Mouse (Mus musculus) gastrocnemius, adult 2 months (tissue): ENCODE measurements around the gene Zfp54. TPM values are rescaled to one million over a fixed set of nuclear protein-coding genes. Genes with fewer than 3 reads are reported as not detected.
"Not testable (repeated sequence)": the region's sequence is repeated elsewhere in the genome, so short reads cannot be mapped to it uniquely, and the experiment has no call there.

Source experiments
- DNase-seq: peaks from one replicate; pipeline ENCODE4 v3.0.0; 2022
- H3K27ac ChIP-seq: fragments of 200-600 bp; 2 replicates; pipeline ENCODE4 v1.8.1; 2022; ENCODE audit warnings: mild to moderate bottlenecking
- H3K4me3 ChIP-seq: fragments of 200-600 bp; 2 replicates; pipeline ENCODE4 v1.8.1; 2022; ENCODE audit warnings: mild to moderate bottlenecking, moderate library complexity
- CTCF ChIP-seq: fragments of 200-600 bp; IDR thresholded peaks from 2 replicates; pipeline ENCODE4 v1.8.1; 2022; ENCODE audit warnings: antibody characterized with exemption, mild to moderate bottlenecking, moderate library complexity
- intact Hi-C: fragments of 180-260 bp; cut with DNase I; formaldehyde crosslinking; loops from one replicate; pipeline ENCODE4 v1.15.1; 2025
- long read RNA-seq, 2 experiments: library from polyadenylated mRNA; stranded (forward); transcript quantifications; one replicate each; pipeline ENCODE4 v2.0.0; 2021
- total RNA-seq, 2 experiments: library from RNA; stranded (reverse); gene quantifications; 2 replicates each; pipeline ENCODE4 v1.2.3; 2021

The Zfp54 gene
- total RNA-seq: under 1 TPM; 0.33 to 0.89 TPM
- long read RNA-seq, experiment 1, partial matches to known transcripts: 0 of 2 reads
- long read RNA-seq, experiment 1, other reads (novel, unspliced or antisense): 0 of 2 reads
- long read RNA-seq, experiment 2, partial matches to known transcripts: 0 of 3 reads
- long read RNA-seq, experiment 2, other reads (novel, unspliced or antisense): 1 of 3 reads

DNA sequence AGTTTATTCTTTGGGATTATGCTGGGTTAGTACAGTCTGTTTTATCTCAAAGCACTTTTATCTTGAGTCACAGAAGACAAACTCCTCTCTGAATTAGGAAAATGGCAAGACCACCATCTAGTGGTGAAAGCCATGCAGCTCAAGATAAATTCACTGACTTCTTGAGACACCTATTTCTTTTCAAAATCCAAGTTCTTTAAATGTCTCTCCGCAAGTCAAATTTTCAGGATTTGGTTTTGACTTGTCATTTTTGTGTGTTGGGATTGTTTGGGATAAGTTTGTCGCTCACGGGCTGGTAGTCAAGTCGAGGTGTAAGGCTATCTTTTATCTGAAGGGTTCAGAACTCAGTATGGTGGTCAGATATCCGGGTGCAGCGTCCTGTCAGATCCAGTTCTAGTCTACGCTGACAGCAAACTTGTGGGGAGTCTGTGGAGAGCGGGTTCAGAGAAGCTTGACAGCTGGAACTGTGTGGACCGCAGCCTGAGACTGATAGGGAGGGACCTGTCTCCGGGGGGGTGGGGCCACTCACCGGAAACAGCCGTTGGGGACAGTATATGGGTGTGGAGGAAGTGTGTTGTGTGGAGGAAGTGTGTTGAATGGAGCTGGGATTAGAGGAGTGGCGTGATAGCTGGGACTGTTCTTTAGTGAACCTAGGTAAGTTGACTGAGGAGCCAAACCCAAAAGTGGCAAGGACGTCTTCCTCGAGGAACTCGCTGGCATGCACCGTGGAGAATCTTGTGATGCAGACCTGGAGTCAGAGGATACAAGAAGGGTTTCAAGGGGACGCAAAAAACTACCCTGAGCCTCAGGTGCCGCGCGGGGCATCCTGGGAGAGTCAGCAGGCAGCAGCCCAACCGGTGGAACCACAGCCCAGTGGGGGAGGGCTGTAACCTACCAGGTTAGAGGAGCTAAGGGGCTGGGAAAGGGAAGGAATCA lies at the start of gene Zfp54:
Zfp54 (plus strand) TSS at position 564 of the 936 bp plus-strand sequence.
- intact Hi-C loops: loop anchor here (1.0 to 2.0 kb wide), 2 partner anchors 94 to 151 kb away; no protein-coding TSS in a partner anchor
- TF ChIP-seq CTCF: peak; percentile 92
- peak within 1 kb of the TSS; percentile 80 for H3K27ac ChIP-seq
- peak; percentile 80 for DNase-seq
- H3K4me3 ChIP-seq: peak within 1 kb of the TSS; percentile 69

DNA sequence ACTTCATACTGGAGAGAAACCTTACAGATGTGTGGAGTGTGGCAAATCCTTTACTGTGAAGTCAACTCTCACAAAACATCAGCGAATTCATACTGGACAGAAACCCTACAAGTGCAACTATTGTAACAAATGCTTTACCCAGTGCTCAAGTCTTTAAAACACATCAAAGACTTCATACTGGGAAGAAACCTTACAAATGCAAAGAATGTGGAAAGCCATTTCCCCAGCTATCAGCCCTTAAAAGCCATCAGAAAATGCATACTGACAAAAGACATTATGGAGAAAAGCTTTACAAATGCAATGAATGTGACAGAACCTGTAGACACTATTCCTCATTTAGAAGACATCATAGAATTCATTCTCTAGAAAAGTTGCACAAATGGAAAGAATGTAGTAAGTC lies 47.7 kb upstream of the Zfp54 start:
- no peak for TF ChIP-seq CTCF
- no peak for DNase-seq
- intact Hi-C loops: no loop called here
- no peak overlapping the region for H3K27ac ChIP-seq
- no peak overlapping the region for H3K4me3 ChIP-seq

DNA sequence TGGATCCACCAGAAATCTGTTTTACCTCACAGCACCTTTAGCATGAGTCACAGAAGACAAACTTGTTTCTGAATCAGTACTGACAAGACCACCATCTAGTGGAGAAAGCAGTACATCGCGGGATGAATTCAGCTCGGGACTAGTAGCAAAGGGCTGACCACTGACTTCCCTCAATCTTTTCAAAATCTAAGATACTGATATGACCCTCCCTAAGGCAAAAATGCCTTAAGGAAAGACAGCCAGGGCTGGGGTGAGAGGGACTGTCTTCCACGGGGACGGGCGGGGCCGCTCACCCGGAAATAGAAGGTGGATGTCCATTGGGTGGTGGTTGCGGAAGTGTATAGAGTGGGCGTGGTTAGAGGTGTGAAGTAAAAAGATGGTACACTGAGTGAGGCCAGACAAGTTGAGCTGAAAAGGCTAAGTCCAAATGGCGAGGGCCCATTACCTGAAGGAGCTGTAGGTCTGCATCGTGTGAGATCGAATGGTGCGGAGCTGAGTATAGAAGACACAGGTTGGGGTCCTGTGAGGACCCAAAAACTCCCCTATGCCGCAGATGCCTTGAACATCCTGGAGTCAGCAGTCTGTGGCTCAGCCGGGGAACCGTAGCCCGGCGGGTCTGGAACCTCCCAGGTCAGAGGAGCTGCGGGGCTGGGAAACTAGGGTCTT lies 39.5 kb upstream of the Zfp54 start, which contains the start of gene Zfp677:
Zfp677 (plus strand) TSS at position 358 of the 666 bp plus-strand sequence.
- peak within 1 kb of the TSS; percentile 77 for H3K4me3 ChIP-seq
- H3K27ac ChIP-seq: peak within 1 kb of the TSS; percentile 75
- intact Hi-C loops: no loop called here
- TF ChIP-seq CTCF: peak; percentile 55
- DNase-seq: peak; percentile 66

DNA sequence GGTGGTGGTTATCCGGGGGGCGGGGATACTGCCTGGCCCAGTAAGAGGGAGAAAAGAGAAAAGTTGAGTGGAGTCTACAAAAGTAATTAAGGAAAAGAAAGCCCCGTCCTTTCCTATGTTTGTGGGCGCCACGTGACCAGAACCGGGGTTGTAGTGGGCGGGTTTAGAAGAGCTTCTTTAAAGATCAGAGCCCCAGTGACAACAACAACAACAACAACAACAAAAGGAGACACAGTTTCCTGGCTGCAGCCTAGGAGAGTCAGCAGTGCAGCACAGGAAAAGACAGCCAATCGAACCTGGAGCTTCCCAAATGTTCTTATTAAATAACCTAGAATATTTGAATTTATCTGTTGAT lies 39.0 kb upstream of the Zfp54 start:
- TF ChIP-seq CTCF: no peak
- Histone ChIP-seq H3K4me3 (peak overlapping the region; percentile 77), H3K27ac (peak overlapping the region; percentile 75)
- DNase-seq: no peak
- intact Hi-C loops: no loop called here

DNA sequence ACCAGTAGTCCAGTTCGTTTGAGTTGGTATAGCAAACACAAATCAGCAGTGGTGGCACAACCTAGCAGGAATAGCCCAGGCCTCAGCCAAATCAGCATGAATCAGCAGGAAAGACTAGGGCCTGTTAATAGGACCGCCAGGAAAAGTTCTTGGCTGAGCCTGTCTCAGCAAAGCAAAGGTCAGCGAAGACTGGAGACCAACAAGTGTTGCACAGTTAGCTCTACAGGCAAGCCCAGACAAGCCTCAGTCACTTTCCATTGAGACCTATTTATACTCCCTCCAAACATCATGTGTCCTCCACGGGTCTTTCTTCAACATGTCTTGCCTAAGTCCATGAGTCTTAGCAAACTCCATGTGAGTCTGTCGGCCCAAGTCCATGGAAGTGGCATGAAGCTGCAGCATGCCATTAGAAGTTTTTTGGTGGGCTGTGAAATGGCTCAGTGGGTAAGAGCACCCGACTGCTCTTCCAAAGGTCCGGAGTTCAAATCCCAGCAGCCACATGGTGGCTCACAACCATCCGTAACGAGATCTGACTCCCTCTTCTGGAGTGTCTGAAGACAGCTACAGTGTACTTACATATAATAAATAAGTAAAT lies 15.9 kb downstream of the Zfp54 start:
- H3K27ac ChIP-seq, DNase-seq, intact Hi-C loops, H3K4me3 ChIP-seq: not testable (repeated sequence)

DNA sequence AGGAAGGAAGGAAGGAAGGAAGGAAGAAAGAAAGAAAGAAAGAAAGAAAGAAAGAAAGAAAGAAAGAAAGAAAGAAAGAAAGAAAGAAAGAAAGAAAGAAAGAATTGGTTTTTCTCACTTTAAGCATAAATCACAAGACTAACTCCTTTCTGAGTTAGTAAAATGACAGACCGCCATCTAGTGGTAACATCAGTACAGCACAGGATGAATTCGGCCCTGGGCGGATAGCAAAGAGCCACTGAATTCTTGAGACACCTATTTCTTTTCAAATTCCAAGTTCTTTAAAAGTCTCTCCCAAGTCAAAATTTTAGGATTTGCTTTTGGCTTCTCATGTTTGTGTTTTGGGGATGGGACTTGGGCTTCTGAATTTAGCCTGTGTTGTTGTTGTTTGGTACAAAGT lies 26.6 kb downstream of the Zfp54 start:
- Histone ChIP-seq H3K27ac (peak overlapping the region; percentile 95), H3K4me3 (peak overlapping the region; percentile 90)
- DNase-seq: peak; percentile 68
- TF ChIP-seq CTCF: peak; percentile 85
- intact Hi-C loops: loop anchor here (5.0 to 10.0 kb wide), 2 partner anchors 68 to 505 kb away; partner anchors contain the start of gene Ppp2r1a

DNA sequence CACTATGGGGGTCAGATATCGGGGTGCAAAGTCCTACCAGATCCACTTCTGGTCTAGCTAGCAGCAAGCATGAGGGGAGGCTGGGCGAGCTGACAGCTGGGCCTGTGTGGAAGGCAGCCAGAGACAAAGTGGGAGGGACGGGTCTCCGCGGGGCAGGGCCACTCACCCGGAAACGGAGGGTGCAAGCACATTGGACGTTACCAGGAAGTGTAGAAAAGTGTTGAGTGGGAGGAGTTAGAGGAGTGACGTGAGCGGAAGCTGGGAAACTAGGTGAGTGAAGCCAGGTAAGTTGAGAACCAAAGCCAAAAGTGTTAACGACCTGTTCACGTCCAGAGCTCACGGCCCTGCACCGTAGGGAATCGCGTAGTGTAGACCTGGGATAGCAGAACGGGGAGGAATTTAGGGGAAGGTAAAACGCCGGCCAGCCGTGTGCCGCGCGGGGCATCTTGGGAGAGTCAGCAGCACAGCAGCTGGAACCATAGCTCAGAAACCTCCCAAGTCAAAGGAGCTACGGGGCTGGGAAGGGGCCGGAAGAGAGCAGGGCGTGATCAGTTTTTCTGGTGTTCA lies 27.2 kb downstream of the Zfp54 start, which contains the start of gene Zfp51:
Zfp51 (plus strand) TSS at position 237 of the 567 bp plus-strand sequence.
- Histone ChIP-seq H3K4me3 (peak within 1 kb of the TSS; percentile 90), H3K27ac (peak within 1 kb of the TSS; percentile 95)
- intact Hi-C loops: loop anchor here (5.0 to 10.0 kb wide), 2 partner anchors 67 to 505 kb away; partner anchors contain the start of gene Ppp2r1a
- TF ChIP-seq CTCF: no peak
- DNase-seq: peak; percentile 96

DNA sequence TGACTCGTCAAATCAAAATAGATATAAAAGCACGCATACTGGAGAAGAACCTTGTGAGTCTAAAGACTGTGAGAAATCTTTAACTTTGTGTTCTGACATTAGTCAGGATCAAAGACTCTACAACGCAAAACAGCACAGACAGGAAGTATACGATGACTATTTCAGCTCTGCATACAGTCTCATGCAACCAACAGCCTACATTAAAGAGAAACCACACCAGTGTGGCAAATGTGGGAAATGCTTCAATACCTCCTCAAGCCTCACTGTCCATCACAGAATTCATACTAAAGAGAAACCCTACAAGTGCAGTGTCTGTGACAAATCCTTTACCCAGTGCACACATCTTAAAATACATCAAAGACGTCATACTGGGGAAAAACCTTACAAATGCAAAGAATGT lies 40.5 kb downstream of the Zfp54 start:
- Histone ChIP-seq H3K27ac (no peak overlapping the region), H3K4me3 (no peak overlapping the region)
- no peak for DNase-seq
- TF ChIP-seq CTCF: no peak
- intact Hi-C loops: no loop called here

DNA sequence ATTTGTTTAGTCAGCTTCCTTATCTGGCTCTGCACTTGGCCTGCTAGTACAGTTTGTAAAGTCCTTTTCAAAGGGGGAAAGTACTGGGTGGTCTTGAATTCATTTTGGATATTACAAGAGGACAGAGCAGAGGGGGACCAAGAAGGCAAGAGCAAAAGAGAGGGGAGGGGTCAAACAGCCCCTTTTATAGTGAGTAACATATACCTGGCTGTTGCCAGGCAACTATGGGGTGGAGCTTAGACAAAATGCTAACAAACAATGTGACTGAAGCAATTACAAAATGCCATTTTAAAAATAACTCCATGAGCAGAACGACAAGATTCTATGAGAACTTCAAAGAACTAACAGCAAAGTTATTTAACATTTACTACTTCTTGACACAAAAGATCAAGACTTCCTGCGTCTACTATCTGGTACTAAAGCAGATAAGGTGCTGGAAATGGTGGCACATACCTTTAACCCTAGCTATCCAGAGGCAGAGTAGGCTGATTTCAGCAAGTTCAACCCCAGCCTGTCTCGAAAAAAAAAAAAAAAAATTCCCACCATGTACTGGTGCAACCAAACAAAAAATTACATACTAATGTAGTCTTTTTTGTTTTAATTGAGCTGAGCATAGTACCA lies 49.1 kb downstream of the Zfp54 start:
- no peak for DNase-seq
- intact Hi-C loops: no loop called here
- no peak for TF ChIP-seq CTCF
- Histone ChIP-seq H3K27ac (no peak overlapping the region), H3K4me3 (no peak overlapping the region)

DNA sequence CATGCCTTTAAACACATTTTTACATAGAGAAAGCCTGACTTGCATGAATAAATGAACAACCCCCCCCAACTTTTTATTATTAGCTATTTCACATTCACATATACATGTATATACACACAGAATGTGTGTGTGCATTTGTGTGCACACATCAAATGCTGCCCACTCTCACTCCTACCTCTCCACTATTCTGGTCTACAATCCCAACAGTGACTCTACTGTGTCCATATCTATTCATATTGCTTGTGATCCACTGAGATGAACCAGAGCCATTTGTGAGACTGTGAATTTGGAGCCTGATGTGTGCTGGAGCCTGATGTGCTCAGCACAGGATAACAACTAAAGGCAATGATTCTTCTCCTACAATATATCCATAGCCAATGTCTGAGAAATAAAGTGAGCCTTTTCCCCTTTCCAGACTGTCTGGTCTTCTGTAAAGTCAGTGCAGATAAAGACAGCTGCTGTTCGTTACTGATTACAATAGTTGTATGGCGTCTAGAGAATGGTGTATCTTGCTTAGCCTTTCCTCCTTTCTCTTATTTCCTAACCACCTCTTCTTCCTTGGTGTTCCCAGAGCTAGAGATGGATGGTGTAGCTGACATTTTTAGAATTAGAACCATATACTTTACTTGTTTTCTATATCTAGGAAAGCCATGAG lies 49.8 kb downstream of the Zfp54 start:
- Histone ChIP-seq H3K4me3 (no peak overlapping the region), H3K27ac (peak overlapping the region; percentile 72; the same call in 1 of the 2 replicates)
- intact Hi-C loops: no loop called here
- TF ChIP-seq CTCF: no peak
- DNase-seq: no peak
